Mouse (Mus musculus) hindbrain, embryonic 14.5 days (tissue): ENCODE results near the gene Bcas3. TPM values are rescaled to one million over a fixed set of nuclear protein-coding genes. Genes with fewer than 3 reads are reported as not detected.

Source experiments
- ATAC-seq: fragments of 200-750 bp; cut with Nextera tagmentation; 2 replicates; pipeline ENCODE4 v1.8.0; 2017; ENCODE audit warnings: moderate number of reproducible peaks, mild to moderate bottlenecking, moderate TSS enrichment, moderate library complexity; ENCODE audit not compliant: low FRiP score
- DNase-seq: peaks from one replicate; pipeline ENCODE4 v3.0.0-alpha.2; 2015; ENCODE audit warnings: low spot score
- H3K27ac ChIP-seq: fragments of 300-500 bp; sonication (generic); 2 replicates; pipeline ENCODE4 v1.5.1; 2014; ENCODE audit warnings: mild to moderate bottlenecking, moderate library complexity
- H3K27me3 ChIP-seq: fragments of 300-500 bp; sonication (generic); 2 replicates; pipeline ENCODE4 v1.6.1; 2014; ENCODE audit warnings: mild to moderate bottlenecking, low read length, mixed read lengths; ENCODE audit not compliant: control insufficient read depth, insufficient read depth
- H3K36me3 ChIP-seq: fragments of 300-500 bp; sonication (generic); replicated peaks from 2 replicates; pipeline ENCODE4 v1.6.1; 2014; ENCODE audit not compliant: control insufficient read depth, insufficient read depth
- H3K4me1 ChIP-seq: fragments of 300-500 bp; sonication (generic); replicated peaks from 2 replicates; pipeline ENCODE4 v1.6.1; 2014; ENCODE audit warnings: antibody characterized with exemption, low read length, mixed read lengths; ENCODE audit not compliant: control insufficient read depth, insufficient read depth
- H3K4me2 ChIP-seq: fragments of 300-500 bp; sonication (generic); replicated peaks from 2 replicates; pipeline ENCODE4 v1.6.1; 2014; ENCODE audit warnings: mild to moderate bottlenecking, moderate library complexity
- H3K4me3 ChIP-seq: fragments of 300-500 bp; sonication (generic); replicated peaks from 2 replicates; pipeline ENCODE4 v1.5.1; 2014; ENCODE audit warnings: mild to moderate bottlenecking, low read length
- H3K9ac ChIP-seq: fragments of 300-500 bp; sonication (generic); 2 replicates; pipeline ENCODE4 v1.6.1; 2014
- H3K9me3 ChIP-seq: fragments of 300-500 bp; sonication (generic); 2 replicates; pipeline ENCODE4 v1.6.1; 2016; ENCODE audit warnings: low read length; ENCODE audit not compliant: control insufficient read depth
- WGBS: fragments of 180-500 bp; shearing (Covaris S2); extraction: QIAGEN DNeasy Blood & Tissue Kit; methylation state at CpG from one replicate; pipeline ENCODE4 v1.1.7; 2014; 5-methylcytosine and 5-hydroxymethylcytosine counted together
- polyA plus RNA-seq: library from polyadenylated mRNA; unstranded; fragments of >200 nt; fragmentation: Nextera tagmentation; extraction: Ambion mirVana; gene quantifications from 2 replicates; pipeline ENCODE4 v1.2.1, GENCODE M21; 2014

Gene Bcas3
- polyA plus RNA-seq, 1 experiment from 2014 or later: 29.2 TPM

GRCm38 (mm10) chr11:85645152-85645835 is 292.3 kb downstream of the Bcas3 start:
- no peak overlapping the region for H3K27ac ChIP-seq
- no peaks in the 10 kb centered on the region for H3K27me3 ChIP-seq
- WGBS: 60% methylated on average over 7 of the region's 7 CpGs
- no peak overlapping the region for H3K9ac ChIP-seq
- peaks cover 15% of the 10 kb centered on the region for H3K4me1 ChIP-seq
- no peaks in the 10 kb centered on the region for H3K36me3 ChIP-seq
- DNase-seq: no peak
- H3K4me3 ChIP-seq: no peak overlapping the region
- H3K4me2 ChIP-seq: no peak overlapping the region
- ATAC-seq: no peak
- no peaks in the 10 kb centered on the region for H3K9me3 ChIP-seq

- 78% methylated on average over 3 of the region's 3 CpGs for WGBS
- H3K36me3 ChIP-seq: no peaks in the 10 kb centered on the region
- ATAC-seq: no peak
Measured at GRCm38 (mm10) chr11:85648893-85649292, 295.9 kb downstream of the Bcas3 start.

DNA sequence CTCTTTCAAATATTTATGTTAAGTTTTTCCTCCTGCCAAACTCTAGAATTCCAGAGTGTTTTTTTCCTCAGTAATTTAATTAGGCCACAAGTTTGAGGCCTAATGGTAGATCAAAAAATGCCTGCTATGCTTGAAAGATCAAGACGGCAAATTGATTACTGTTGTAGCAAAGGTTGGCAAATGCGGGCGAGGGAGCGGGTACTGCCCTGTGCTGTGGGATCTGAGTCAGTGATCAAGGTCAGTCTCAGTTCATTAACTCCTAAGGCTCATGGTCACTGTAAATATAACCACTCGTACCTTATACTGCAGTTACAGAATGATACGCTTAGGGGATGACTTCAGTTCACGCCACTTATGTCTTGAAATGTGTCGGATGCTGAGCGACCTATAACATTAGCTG is 296.4 kb downstream of the Bcas3 start:
- WGBS: 80% methylated on average over 9 of the region's 9 CpGs
- H3K36me3 ChIP-seq: no peaks in the 10 kb centered on the region
- no peaks in the 10 kb centered on the region for H3K4me1 ChIP-seq
- no peak for ATAC-seq
- no peak for DNase-seq
- no peak overlapping the region for H3K27ac ChIP-seq
- H3K9me3 ChIP-seq: no peaks in the 10 kb centered on the region
- no peaks in the 10 kb centered on the region for H3K27me3 ChIP-seq
- H3K4me3 ChIP-seq: no peak overlapping the region
- H3K9ac ChIP-seq: no peak overlapping the region
- no peak overlapping the region for H3K4me2 ChIP-seq

More at GRCm38 (mm10) chr11:85648893-85649292, 295.9 kb downstream of the Bcas3 start:
- Histone ChIP-seq H3K4me3 (no peak overlapping the region), H3K9ac (no peak overlapping the region), H3K27ac (no peak overlapping the region), H3K9me3 (no peaks in the 10 kb centered on the region), H3K4me1 (no peaks in the 10 kb centered on the region; the same call in 1 of the 2 replicates), H3K27me3 (no peaks in the 10 kb centered on the region), H3K4me2 (no peak overlapping the region)
- DNase-seq: no peak

DNA sequence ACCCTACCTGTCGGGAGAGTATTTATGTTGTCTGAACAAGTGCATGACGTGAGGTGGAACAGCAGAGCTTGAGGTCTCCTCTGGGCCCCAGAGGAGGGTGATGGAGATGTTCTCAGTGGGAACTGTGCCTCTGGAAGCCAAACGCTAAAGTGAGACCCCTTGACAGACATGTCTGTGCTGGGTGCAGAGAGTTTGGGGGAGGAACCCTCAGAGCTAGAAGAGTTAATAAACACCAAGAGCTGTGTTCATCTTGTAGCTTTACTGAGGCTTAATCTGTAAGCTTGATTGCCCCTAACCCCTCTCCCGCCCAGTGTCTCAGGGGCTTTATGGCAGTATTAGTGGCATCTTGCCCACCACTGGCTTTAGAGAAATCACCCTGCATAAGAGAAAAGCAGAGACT is 304.5 kb downstream of the Bcas3 start:
- ATAC-seq: no peak
- Histone ChIP-seq H3K4me1 (0 out of 2 replicates have a peak, but pooled peaks cover 9% of the 10 kb centered on the region), H3K27me3 (no peaks in the 10 kb centered on the region), H3K36me3 (no peaks in the 10 kb centered on the region), H3K9me3 (no peaks in the 10 kb centered on the region), H3K4me2 (no peak overlapping the region), H3K9ac (no peak overlapping the region), H3K27ac (no peak overlapping the region), H3K4me3 (no peak overlapping the region)
- WGBS: 72% methylated on average over 4 of the region's 4 CpGs
- no peak for DNase-seq

GRCm38 (mm10) chr11:85660304-85660703 is 307.3 kb downstream of the Bcas3 start:
- WGBS: 92% methylated on average over 4 of the region's 4 CpGs
- DNase-seq (no peak), ATAC-seq (no peak)
- Histone ChIP-seq H3K27ac (no peak overlapping the region), H3K9me3 (no peaks in the 10 kb centered on the region), H3K9ac (no peak overlapping the region), H3K4me3 (no peak overlapping the region), H3K36me3 (no peaks in the 10 kb centered on the region), H3K27me3 (no peaks in the 10 kb centered on the region), H3K4me2 (no peak overlapping the region), H3K4me1 (0 out of 2 replicates have a peak, but pooled peaks cover 9% of the 10 kb centered on the region)

DNA sequence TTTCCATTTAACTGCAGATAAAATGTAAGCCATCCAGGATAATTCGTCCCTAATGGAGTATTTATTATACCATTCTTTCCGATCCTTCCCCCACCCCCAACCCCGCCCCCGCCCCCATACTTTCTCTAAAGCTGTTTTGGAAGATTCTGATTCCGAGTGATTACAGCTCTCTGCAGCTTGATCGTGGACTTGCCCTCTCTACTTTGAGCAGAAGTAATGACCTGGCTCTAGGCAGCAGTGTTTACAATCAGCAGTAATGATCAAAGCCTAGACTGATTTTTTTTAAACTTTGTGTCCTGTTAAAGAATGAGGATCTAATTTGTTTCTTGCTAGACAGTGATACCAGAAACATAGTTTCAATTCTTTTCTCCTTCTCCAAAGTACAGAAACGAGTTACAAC is 314.2 kb downstream of the Bcas3 start:
- Histone ChIP-seq H3K9me3 (no peaks in the 10 kb centered on the region), H3K4me2 (no peak overlapping the region), H3K4me1 (no peaks in the 10 kb centered on the region; the same call in 1 of the 2 replicates), H3K9ac (no peak overlapping the region), H3K36me3 (no peaks in the 10 kb centered on the region), H3K27ac (no peak overlapping the region), H3K27me3 (no peaks in the 10 kb centered on the region), H3K4me3 (no peak overlapping the region)
- no peak for ATAC-seq
- DNase-seq: no peak
- WGBS: 66% methylated on average over 7 of the region's 7 CpGs

GRCm38 (mm10) chr11:85667741-85668140 is 314.8 kb downstream of the Bcas3 start:
- Histone ChIP-seq H3K27ac (no peak overlapping the region), H3K9me3 (no peaks in the 10 kb centered on the region), H3K36me3 (no peaks in the 10 kb centered on the region), H3K4me2 (peak overlapping the region; percentile 5; the same call in 1 of the 2 replicates), H3K27me3 (no peaks in the 10 kb centered on the region), H3K4me1 (no peaks in the 10 kb centered on the region; the same call in 1 of the 2 replicates), H3K4me3 (no peak overlapping the region), H3K9ac (no peak overlapping the region)
- DNase-seq: no peak
- WGBS: 26% methylated on average over 9 of the region's 9 CpGs
- ATAC-seq: no peak

GRCm38 (mm10) chr11:85672881-85673475 is 320.0 kb downstream of the Bcas3 start:
- H3K9ac ChIP-seq: no peak overlapping the region
- H3K27me3 ChIP-seq: no peaks in the 10 kb centered on the region
- no peaks in the 10 kb centered on the region for H3K4me1 ChIP-seq
- no peak overlapping the region for H3K27ac ChIP-seq
- H3K4me3 ChIP-seq: no peak overlapping the region
- 84% methylated on average over 10 of the region's 10 CpGs for WGBS
- H3K4me2 ChIP-seq: no peak overlapping the region
- H3K9me3 ChIP-seq: no peaks in the 10 kb centered on the region
- no peak for DNase-seq
- ATAC-seq: no peak
- H3K36me3 ChIP-seq: no peaks in the 10 kb centered on the region

DNA sequence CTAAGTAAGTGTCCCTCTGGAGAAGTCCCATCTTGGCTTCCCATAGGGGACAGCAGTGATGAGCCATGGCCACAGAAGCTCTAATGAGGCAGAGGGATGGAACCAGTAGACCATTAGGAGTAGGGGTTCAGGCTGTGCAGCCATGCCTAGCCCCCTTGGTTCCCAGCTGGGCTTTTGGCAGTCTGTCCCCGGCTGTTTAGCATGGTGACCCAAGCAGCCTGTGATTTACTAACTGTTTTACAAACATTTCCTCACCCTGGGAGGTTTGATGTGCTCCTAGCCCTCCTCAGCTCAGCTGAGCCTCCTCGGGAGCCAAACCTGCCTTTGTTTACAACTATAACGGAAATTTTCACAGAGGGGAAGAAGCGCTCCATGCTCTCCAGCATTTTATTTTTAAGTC is 322.3 kb downstream of the Bcas3 start:
- Histone ChIP-seq H3K4me2 (no peak overlapping the region), H3K9me3 (no peaks in the 10 kb centered on the region), H3K27me3 (no peaks in the 10 kb centered on the region), H3K27ac (no peak overlapping the region), H3K9ac (no peak overlapping the region), H3K36me3 (no peaks in the 10 kb centered on the region), H3K4me1 (peaks cover 9% of the 10 kb centered on the region; the same call in 1 of the 2 replicates), H3K4me3 (no peak overlapping the region)
- ATAC-seq (no peak), DNase-seq (no peak)
- WGBS: 36% methylated on average over 4 of the region's 4 CpGs
